Mouse (Mus musculus): ENCODE data around the gene Anapc10. TPM values are rescaled to one million over a fixed set of nuclear protein-coding genes. Genes with fewer than 3 reads are reported as not detected.

The Anapc10 gene
- polyA plus RNA-seq, 1 experiment from 2014 or later = 33.6 TPM

GRCm38 (mm10) chr8:79804499-79804898, 92.9 kb downstream of the Anapc10 start:
- Histone ChIP-seq H3K9me3 (ENCODE audit: low read length) (no peaks in the 10 kb centered on the region), H3K4me1 (ENCODE audit: insufficient read depth, low read length) (0 out of 2 replicates have a peak, but pooled peaks cover 2% of the 10 kb centered on the region), H3K27me3 (ENCODE audit: insufficient read depth, low read length) (no peaks in the 10 kb centered on the region), H3K4me3 (ENCODE audit: low read length) (no peak overlapping the region), H3K27ac (ENCODE audit: low read length) (no peak overlapping the region), H3K36me3 (ENCODE audit: insufficient read depth, low read length) (no peaks in the 10 kb centered on the region), H3K9ac (replicated peaks; ENCODE audit: low read length) (no peak overlapping the region), H3K4me2 (replicated peaks; ENCODE audit: low read depth, low read length) (no peak overlapping the region)
- 85% methylated on average over 6 of the region's 6 CpGs for WGBS
- no peak for ATAC-seq (ENCODE audit: low FRiP score, low TSS enrichment)

GRCm38 (mm10) chr8:79806971-79807370, 95.4 kb downstream of the Anapc10 start:
- H3K4me3 ChIP-seq (ENCODE audit: low read length) = no peak overlapping the region
- no peak for ATAC-seq (ENCODE audit: low FRiP score, low TSS enrichment)
- H3K4me2 ChIP-seq (replicated peaks; ENCODE audit: low read depth, low read length) = no peak overlapping the region
- 25% methylated on average over 6 of the region's 6 CpGs for WGBS
- H3K27me3 ChIP-seq (ENCODE audit: insufficient read depth, low read length) = no peaks in the 10 kb centered on the region
- no peak overlapping the region for H3K9ac ChIP-seq (replicated peaks; ENCODE audit: low read length)
- 0 out of 2 replicates have a peak, but pooled peaks cover 2% of the 10 kb centered on the region for H3K4me1 ChIP-seq (ENCODE audit: insufficient read depth, low read length)
- H3K27ac ChIP-seq (ENCODE audit: low read length) = no peak overlapping the region
- no peaks in the 10 kb centered on the region for H3K9me3 ChIP-seq (ENCODE audit: low read length)
- no peaks in the 10 kb centered on the region for H3K36me3 ChIP-seq (ENCODE audit: insufficient read depth, low read length)

- Histone ChIP-seq H3K9ac (replicated peaks; ENCODE audit: low read length) (no peak overlapping the region), H3K36me3 (ENCODE audit: insufficient read depth, low read length) (no peaks in the 10 kb centered on the region), H3K4me1 (ENCODE audit: insufficient read depth, low read length) (no peaks in the 10 kb centered on the region), H3K9me3 (ENCODE audit: low read length) (no peaks in the 10 kb centered on the region), H3K27me3 (ENCODE audit: insufficient read depth, low read length) (no peaks in the 10 kb centered on the region), H3K4me3 (ENCODE audit: low read length) (no peak overlapping the region), H3K4me2 (replicated peaks; ENCODE audit: low read depth, low read length) (no peak overlapping the region), H3K27ac (ENCODE audit: low read length) (no peak overlapping the region)
- no peak for ATAC-seq (ENCODE audit: low FRiP score, low TSS enrichment)
- 75% methylated on average over 5 of the region's 5 CpGs for WGBS
These were observed 114.9 kb downstream of the Anapc10 start for GRCm38 (mm10) chr8:79826534-79826933.

Other genes starting within 250 kb of the Anapc10 start
- 14.1 and 15.7 TPM in 2 replicates for gene Otud4, start 72.2 kb upstream of the Anapc10 start, polyA plus RNA-seq (2015; fragmentation: Nextera tagmentation; extraction: Ambion mirVana)
- 105 and 106 TPM in 2 replicates for gene Abce1, start 80 bp upstream of the Anapc10 start, polyA plus RNA-seq (2015; fragmentation: Nextera tagmentation; extraction: Ambion mirVana)

Data from kidney, embryonic 16.5 days (tissue).